Mouse (Mus musculus): Measurements from ENCODE around the gene Nav2.

DNA sequence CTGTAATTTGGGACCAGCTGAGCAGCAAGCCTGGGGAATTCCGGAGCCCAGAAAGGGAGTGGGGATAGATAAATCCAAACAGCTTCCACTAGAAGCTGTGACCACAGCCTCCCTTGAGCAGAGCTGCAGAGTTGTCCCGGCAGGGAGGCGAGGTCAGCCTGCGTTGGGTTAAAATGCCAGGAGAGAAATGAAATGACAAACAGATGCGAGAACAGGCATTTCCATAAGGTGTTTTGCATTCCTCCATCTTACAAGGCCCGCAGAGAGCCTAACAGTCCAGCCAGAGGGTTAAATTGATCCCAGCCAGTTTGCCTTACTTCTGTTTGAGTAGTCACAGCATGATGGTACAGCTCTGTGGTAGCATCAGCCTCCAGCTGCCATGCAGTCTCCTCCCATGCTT, 309.3 kb downstream of the Nav2 start:
- TF ChIP-seq CTCF (IDR thresholded peaks at IDR 0.05; ENCODE audit: low read depth) (no peak), EP300 (optimal IDR thresholded peaks at IDR 0.05) (no peak)
